In genomic region chr11:86547412-86547811, GRCm38 (mm10) we compare ENCODE assay signal across 16 mouse cellular contexts. TPM values are rescaled to one million over a fixed set of nuclear protein-coding genes. Genes with fewer than 3 reads are reported as not detected.
DNase-seq lines count a peak whose midpoint lies in the region; ATAC-seq lines count a peak whose summit lies in the region.
"Had no signal": no experiment of that assay in that cellular context is flagged by ENCODE, and none has a peak within 500 bp of the region (broad histone marks: within the 10 kb centered on the region; RNA-seq: fewer than 3 reads in every experiment).

No protein-coding gene starts in this region.

- H3K27me3 ChIP-seq in forebrain, embryonic 15.5 days = no peaks in the 10 kb centered on the region
- H3K27me3 ChIP-seq: midbrain, embryonic 13.5 days; neural tube, embryonic 15.5 days had no signal

- no peak overlapping the region for H3K4me2 ChIP-seq in forebrain, embryonic 15.5 days (replicated peaks)
- H3K4me2 ChIP-seq: midbrain, embryonic 13.5 days; neural tube, embryonic 15.5 days had no signal

- DNase-seq in heart, adult 11 months = peak; percentile 64
- DNase-seq in heart, postnatal 10 days = no peak
- DNase-seq in spleen, postnatal 10 days (ENCODE audit: low spot score in 2 of 2) = peak; percentile 21 to 65
- DNase-seq in spleen, adult 12 weeks (ENCODE audit: low spot score) = no peak
- DNase-seq in ZHBTc4 (ENCODE audit: low read depth, low spot score) = peak; percentile 78
- DNase-seq in thymus, postnatal 36 days = peak; percentile 28 to 42
- DNase-seq in c-Kit-positive CD71-positive TER-119-positive erythroid progenitor cells, embryonic 14.5 days (ENCODE audit: low spot score) = no peak
- DNase-seq: gastrocnemius, postnatal 36 days; heart, postnatal 14 days; kidney, adult 18-20 months; left cerebral cortex, postnatal 4 days; lung, postnatal 10 days had no signal

- WGBS in forebrain, embryonic 15.5 days = 100% methylated on average over 1 of the region's 1 CpGs

- H3K36me3 ChIP-seq in forebrain, embryonic 15.5 days = peaks cover 15% of the 10 kb centered on the region; the same call in 1 of the 2 replicates

- intact Hi-C loops in heart, postnatal 10 days (cut with DNase I) = no loop called here

- H3K27ac ChIP-seq in forebrain, embryonic 15.5 days (replicated peaks) = no peak overlapping the region
- H3K27ac ChIP-seq: midbrain, embryonic 13.5 days; neural tube, embryonic 15.5 days had no signal

- no peaks in the 10 kb centered on the region for H3K9me3 ChIP-seq in forebrain, embryonic 15.5 days
- H3K9me3 ChIP-seq: midbrain, embryonic 13.5 days; neural tube, embryonic 15.5 days had no signal

- no peak overlapping the region for H3K9ac ChIP-seq in forebrain, embryonic 15.5 days (replicated peaks)
- H3K9ac ChIP-seq: midbrain, embryonic 13.5 days; neural tube, embryonic 15.5 days had no signal

- ATAC-seq in forebrain, embryonic 15.5 days (replicated peaks) = no peak
- ATAC-seq: forebrain, embryonic 16.5 days; midbrain, embryonic 13.5 days had no signal

- H3K4me1 ChIP-seq in forebrain, embryonic 15.5 days = peaks cover 24% of the 10 kb centered on the region

- H3K4me3 ChIP-seq in forebrain, embryonic 15.5 days = no peak overlapping the region
- H3K4me3 ChIP-seq: midbrain, embryonic 13.5 days; neural tube, embryonic 15.5 days had no signal

RNA-seq across cellular contexts. Expression of gene Tubd1, which starts 2.6 kb away (rescaled TPM):
- 1 to 10 TPM; 5.5 to 6.2 TPM for total RNA-seq in heart, postnatal 10 days (2021)
- 8.8 and 8.9 TPM in 2 replicates for polyA plus RNA-seq in forebrain, embryonic 15.5 days (2015; fragmentation: Nextera tagmentation; extraction: Ambion mirVana)

RNA-seq across cellular contexts. Expression of gene Rps6kb1, which starts 2.8 kb away (rescaled TPM):
- 10 to 100 TPM; 26.0 to 29.2 TPM for total RNA-seq in heart, postnatal 10 days (2021)
- 63.1 and 63.8 TPM in 2 replicates for polyA plus RNA-seq in forebrain, embryonic 15.5 days (2015; fragmentation: Nextera tagmentation; extraction: Ambion mirVana)

Comparison
In these comparisons a context has a peak if more than half of its experiments do, and no peak if none do; other contexts are left out.
1. DNase-seq: peak in heart, adult 11 months (single experiment), spleen, postnatal 10 days (2 of 2), ZHBTc4 (single experiment) and thymus, postnatal 36 days (2 of 2); none in heart, postnatal 10 days (0 of 2), spleen, adult 12 weeks (single experiment) and c-Kit-positive CD71-positive TER-119-positive erythroid progenitor cells, embryonic 14.5 days (single experiment).